Mouse (Mus musculus): Measurements from ENCODE around the gene Zkscan1.

Gene Zkscan1

DNA sequence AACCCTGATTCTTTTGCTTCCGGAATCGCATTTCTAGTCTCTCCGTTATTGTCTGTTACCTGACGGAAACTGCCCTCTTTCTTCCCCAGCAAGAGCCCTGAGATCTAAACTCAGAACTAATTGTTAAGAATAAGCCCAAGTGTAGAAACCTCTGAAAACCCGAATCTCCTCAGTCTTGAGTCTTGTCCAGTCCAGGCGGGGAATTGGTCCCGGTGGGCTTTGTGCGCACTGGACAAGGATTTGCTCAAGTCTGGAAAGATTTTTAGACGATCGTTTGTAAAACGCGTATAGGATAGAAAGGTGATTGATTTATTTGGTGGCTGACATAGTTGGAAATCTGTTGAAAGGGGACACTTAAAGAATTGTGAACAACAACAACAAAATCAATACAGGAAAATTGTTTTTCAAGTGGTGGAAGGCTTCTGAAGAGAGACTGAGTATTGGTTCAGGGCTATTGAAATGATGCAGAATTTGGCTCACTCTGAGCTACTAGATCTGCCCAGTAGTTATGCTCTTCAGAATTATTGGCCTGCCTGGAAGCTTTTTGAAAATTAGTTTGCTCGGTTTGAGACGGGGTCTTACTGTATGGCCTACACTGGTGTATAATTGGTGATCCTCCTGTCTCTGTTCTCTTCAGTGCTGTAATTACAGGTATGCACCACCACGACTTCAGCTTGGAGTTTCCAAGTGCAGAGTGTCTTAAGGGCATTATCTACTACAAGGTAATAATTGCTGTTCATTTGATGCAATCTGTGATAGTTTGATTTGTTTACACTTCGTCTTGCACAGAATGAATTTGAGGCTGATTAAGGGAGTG lies 32.5 kb downstream of the Zkscan1 start:
- DNase-seq (ENCODE audit: low spot score), result no peak

DNA sequence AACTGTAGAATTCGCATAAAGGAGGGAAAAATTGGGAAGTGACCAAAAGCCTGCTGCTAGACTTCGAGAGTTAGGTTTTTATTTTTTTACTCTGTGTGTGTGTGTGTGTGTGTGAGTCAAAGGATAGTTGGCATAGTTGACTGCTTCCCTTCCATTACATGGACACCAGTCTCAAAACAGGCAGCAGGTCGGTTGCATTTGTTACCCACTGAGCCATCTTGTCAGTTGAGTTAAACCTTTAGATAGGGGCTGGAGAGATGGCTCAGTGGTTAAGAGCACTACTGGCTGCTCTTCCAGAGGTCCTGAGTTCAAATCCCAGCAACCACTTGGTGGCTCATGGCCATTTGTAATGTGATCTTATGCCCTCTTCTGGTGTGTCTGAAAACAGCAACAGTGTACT lies 33.2 kb downstream of the Zkscan1 start:
- DNase-seq (ENCODE audit: low spot score), result no peak

DNA sequence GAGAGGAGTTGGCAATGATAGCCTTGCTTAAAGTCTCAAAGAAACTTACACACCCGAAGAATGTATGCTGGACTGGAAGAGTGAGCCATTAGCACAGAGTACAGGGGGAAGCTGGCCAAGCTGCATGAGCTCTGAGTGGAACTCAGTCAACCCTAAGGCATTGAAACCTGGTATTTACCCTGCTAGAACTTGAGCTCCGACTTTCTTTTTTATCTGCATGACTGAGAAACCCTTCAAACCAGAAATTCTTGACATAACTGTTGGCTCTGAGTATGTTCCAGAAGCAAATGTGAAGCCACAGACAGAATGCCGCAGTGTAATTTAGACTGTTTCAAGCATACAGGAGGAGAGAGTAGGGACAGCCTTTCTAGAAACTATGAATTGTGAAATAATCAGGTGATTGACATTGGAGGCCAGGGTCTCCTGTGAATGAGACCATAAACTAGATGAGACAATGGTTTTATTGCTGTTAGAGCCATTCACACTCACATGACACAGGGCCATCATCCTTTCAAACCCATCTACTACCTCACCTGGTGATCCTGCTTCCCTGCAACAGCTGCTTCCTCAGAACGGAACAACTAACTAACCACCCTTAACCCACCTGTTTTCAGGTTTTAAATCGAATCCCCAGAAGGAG lies 47.7 kb downstream of the Zkscan1 start:
- DNase-seq (ENCODE audit: low spot score), result no peak

DNA sequence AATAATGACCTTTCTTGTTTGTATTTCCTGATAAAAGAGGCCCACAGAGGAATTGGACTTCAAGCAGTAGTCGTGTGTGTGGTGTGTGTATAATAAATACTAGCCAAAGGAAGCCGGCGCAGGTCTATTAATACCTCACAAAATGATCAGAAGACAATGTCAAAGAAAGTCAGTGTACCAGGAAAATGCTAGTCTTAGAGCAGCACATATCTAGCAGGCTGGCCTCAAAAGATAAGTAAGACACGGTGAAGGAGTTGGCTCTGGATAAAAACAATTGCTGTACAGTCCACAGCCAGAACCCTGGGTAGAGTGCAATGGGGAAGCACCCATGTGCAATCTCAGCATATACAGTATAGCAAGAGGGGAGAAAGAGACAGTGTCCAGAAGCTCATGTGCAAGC lies 52.4 kb downstream of the Zkscan1 start:
- no peak for DNase-seq (ENCODE audit: low spot score)

DNA sequence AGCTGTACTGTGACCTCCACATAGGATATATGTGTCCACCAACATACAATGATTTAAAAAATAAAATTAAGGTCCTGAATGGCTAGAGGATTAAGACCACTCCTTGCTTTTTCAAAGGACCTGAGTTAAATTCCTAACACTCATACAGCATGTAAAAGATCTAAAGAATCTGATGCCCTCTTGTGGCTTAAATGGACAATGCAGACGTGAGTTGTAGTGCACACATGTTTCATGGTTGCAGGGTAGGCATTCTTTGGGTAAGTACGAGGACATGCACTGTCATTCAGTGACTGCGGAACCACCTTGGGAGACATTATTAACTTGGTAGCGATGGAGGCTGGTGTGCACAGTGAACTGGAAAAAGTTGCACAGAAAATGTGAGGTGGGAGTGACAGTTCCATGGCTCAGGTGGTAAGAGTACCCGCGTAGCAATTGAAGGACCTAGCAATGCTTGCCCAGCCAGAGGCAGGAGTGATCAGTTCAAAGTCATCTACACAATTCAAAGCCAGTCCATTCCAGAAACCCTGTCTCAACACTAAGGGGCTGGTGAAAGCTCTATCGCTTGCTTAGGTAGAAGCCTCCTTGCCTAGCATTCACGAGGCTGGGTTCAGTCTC lies 53.2 kb downstream of the Zkscan1 start:
- DNase-seq (ENCODE audit: low spot score), result no peak

DNA sequence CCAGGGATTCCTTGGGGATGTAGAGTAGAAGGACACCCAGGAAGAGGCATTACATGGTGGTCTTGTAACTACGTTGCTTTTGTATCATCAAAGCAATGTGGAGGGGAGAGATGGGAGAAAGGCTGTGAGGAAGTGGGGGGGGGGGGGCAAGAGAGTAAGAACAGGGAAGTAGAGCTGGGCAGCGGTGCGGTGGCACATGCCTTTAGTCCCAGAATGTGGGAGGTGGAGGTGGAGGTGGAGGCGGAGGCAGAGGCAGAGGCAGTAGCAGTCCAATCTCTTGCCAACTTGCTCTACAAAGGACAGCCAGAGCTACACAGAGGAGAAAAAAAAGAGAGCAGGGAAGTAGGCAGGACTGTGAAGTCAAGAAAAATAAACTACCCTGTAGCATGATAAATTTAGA lies 53.7 kb downstream of the Zkscan1 start:
- DNase-seq (ENCODE audit: low spot score), result no peak

DNA sequence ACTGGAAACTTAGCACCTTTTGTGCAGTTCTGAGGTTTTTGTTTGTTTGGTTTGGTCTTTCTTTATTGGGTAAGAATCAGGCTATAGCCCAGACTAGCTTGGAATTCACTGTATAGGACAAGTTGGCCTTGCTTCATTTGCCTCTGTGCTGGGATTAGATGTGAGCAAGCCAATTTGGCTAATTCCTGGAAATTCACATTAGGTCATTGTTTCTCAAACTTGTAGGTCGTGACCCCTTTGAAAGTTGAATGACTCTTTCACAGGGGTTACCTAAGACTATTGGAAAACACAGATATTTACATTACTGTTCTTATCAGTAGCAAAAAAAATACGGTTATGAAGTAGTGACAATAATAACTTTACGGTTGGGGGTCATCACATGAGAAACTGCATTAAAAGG lies 69.5 kb downstream of the Zkscan1 start:
- DNase-seq (ENCODE audit: low spot score), result no peak

DNA sequence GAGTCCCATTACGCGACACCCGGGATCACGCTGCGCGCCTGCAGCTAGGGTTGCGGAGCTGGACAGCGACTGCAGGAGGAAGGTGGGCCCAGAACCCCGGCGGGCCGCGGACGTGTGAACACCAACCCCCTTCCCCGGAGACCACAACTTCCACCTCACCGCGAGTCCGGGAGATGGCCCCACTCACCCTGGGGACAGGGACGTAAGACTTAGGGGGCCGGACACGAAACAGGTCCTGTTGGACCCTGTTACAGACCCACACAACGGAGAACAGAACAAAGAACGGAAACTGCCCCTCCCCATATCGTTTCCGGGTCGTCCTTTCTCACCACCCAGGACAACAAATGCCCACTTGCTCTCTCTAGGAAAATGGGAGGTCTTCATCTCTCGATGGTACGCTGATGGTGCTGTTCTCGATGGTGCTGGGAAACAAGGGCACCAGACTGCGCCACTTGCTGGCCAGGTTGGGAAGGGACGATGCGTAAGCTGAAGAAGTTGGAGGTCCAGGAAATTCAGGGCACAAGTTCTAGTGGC lies 70.6 kb downstream of the Zkscan1 start, which contains the start of gene Zfp113:
TSS of gene Zfp113 (minus strand) at position 302 of the 534 bp plus-strand sequence.
- peak; percentile 81 for DNase-seq (ENCODE audit: low spot score)
